9 mouse cellular contexts compared by ENCODE assay signal in genomic region chr17:23791079-23791357, GRCm38 (mm10). TPM values are rescaled to one million over a fixed set of nuclear protein-coding genes. Genes with fewer than 3 reads are reported as not detected.
DNase-seq lines count a peak whose midpoint lies in the region; ATAC-seq and TF ChIP-seq lines count a peak whose summit lies in the region.
"Had no signal": no experiment of that assay in that cellular context is flagged by ENCODE, and none has a peak within 500 bp of the region (broad histone marks: within the 10 kb centered on the region; RNA-seq: fewer than 3 reads in every experiment).

No protein-coding gene starts in this region.

- TF ChIP-seq POLR2A in heart, adult 2 months (IDR thresholded peaks at IDR 0.05; ENCODE audit: insufficient read depth, low read depth, low read length), result no peak

- no peak for TF ChIP-seq CTCF in heart, adult 2 months (IDR thresholded peaks at IDR 0.05)

- H3K4me1 ChIP-seq in heart, adult 2 months (ENCODE audit: control insufficient read depth, insufficient read depth, low read length), result peaks cover 6% of the 10 kb centered on the region

- H3K4me3 ChIP-seq in heart, adult 2 months, result no peak overlapping the region; the same call in 1 of the 2 replicates
- peak overlapping the region; percentile 33 for H3K4me3 ChIP-seq in macrophage (ENCODE audit: inconsistent target)

- TF ChIP-seq EP300 in heart, adult 2 months (IDR thresholded peaks at IDR 0.05; ENCODE audit: insufficient read depth, low read depth, low read length), result no peak

- H3K36me3 ChIP-seq in heart, adult 2 months (ENCODE audit: control insufficient read depth, insufficient read depth, low read length), result no peaks in the 10 kb centered on the region
- no peaks in the 10 kb centered on the region for H3K36me3 ChIP-seq in macrophage (ENCODE audit: inconsistent target)

- DNase-seq in heart, adult 2 months, result no peak
- DNase-seq in heart, adult 11 months, result no peak
- DNase-seq in adrenal gland, postnatal 14 days, result no peak
- DNase-seq in gastrocnemius, postnatal 10 days, result no peak
- DNase-seq in kidney, postnatal 10 days, result no peak

- intact Hi-C loops in heart, adult 2 months (cut with DNase I), result no loop called here

- ATAC-seq in CD4-positive, CD25-positive, alpha-beta regulatory T cell, adult 4 months, result peak; percentile 60
- 0 out of 2 replicates have a peak, but pooled peaks have one; percentile 8 for ATAC-seq in granulocyte monocyte progenitor cell, adult 5-6 weeks (replicated peaks; ENCODE audit: poor library complexity, severe bottlenecking)

- 34% methylated on average over 2 of the region's 2 CpGs for WGBS in heart, adult 2 months
- WGBS in macrophage (ENCODE audit: missing documents), result 7% methylated on average over 2 of the region's 2 CpGs

- H3K27me3 ChIP-seq in heart, adult 2 months (ENCODE audit: control insufficient read depth, insufficient read depth, low read length), result no peaks in the 10 kb centered on the region
- H3K27me3 ChIP-seq: CH12.LX had no signal

- H3K79me2 ChIP-seq in heart, adult 2 months (replicated peaks; ENCODE audit: control insufficient read depth, insufficient read depth, low read length), result no peaks in the 10 kb centered on the region
- H3K79me2 ChIP-seq in macrophage (ENCODE audit: inconsistent target), result no peaks in the 10 kb centered on the region

- no peak overlapping the region; the same call in 1 of the 2 replicates for H3K27ac ChIP-seq in heart, adult 2 months
- H3K27ac ChIP-seq in macrophage, result no peak overlapping the region

- H3K9ac ChIP-seq in heart, adult 2 months (ENCODE audit: low read depth, low read length), result peak overlapping the region; percentile 83; the same call in 1 of the 2 replicates

RNA-seq across cellular contexts. Expression of gene Srrm2, which starts 0.7 kb away (rescaled TPM):
- 100 to 1,000 TPM; 157 to 161 TPM for total RNA-seq in heart, adult 2 months (2021)
- 318 and 320 TPM in 2 replicates for polyA plus RNA-seq in heart, adult 2 months (2012; rRNA removed)
- 100 to 1,000 TPM; 289 to 316 TPM for polyA plus RNA-seq in CD4-positive, CD25-positive, alpha-beta regulatory T cell, adult 4 months (2017; shearing (Covaris generic))
- 563 and 623 TPM in 2 replicates for total RNA-seq in granulocyte monocyte progenitor cell, adult 5-6 weeks (2014; fragmentation: Nextera tagmentation)
- total RNA-seq in granulocyte monocyte progenitor cell, adult 5-6 weeks (2017), result 126 TPM in 2 replicates
- 1,000 to 10,000 TPM; 1,122 to 2,103 (median 1,620) TPM for total RNA-seq in macrophage (2018; cell fraction: chromatin; rRNA removed)
- 100 to 1,000 TPM; 110 to 223 (median 170) TPM for total RNA-seq in macrophage (2018; cell fraction: cytosol; rRNA removed)
- total RNA-seq in macrophage (2018; cell fraction: nucleus; rRNA removed), result 1,000 to 10,000 TPM in 3 of 26 experiments, 100 to 1,000 TPM in 23; 508 to 1,461 (median 732) TPM
- polyA plus RNA-seq in macrophage (2018), result 101 to 166 TPM (median 130 TPM) in 3 replicates
- total RNA-seq in adrenal gland, postnatal 14 days (2021), result 515 and 599 TPM in 2 replicates
- 100 to 1,000 TPM; 177 to 255 TPM for total RNA-seq in gastrocnemius, postnatal 10 days (2021)

RNA-seq across cellular contexts. Expression of gene Flywch2, which starts 5.1 kb away (rescaled TPM):
- under 1 TPM; 0.27 to 0.50 TPM for total RNA-seq in heart, adult 2 months (2021)
- 1.3 and 1.5 TPM in 2 replicates for polyA plus RNA-seq in heart, adult 2 months (2012; rRNA removed)
- polyA plus RNA-seq in CD4-positive, CD25-positive, alpha-beta regulatory T cell, adult 4 months (2017; shearing (Covaris generic)), result 1 to 10 TPM; 3.4 to 3.5 TPM
- total RNA-seq in granulocyte monocyte progenitor cell, adult 5-6 weeks (2014; fragmentation: Nextera tagmentation), result 0.80 and 7.2 TPM in 2 replicates
- 0.30 TPM in 1 of 2 replicates, not detected in the other for total RNA-seq in granulocyte monocyte progenitor cell, adult 5-6 weeks (2017)
- total RNA-seq in macrophage (2018; cell fraction: chromatin; rRNA removed), result not detected
- total RNA-seq in macrophage (2018; cell fraction: cytosol; rRNA removed), result 1 to 10 TPM in 13 of 26 experiments, under 1 TPM in 12, not detected in 1; 0.25 to 2.4 (median 1.1) TPM
- 1 to 10 TPM in 4 of 26 experiments, not detected in 22; 1.2 to 1.6 (median 1.3) TPM for total RNA-seq in macrophage (2018; cell fraction: nucleus; rRNA removed)
- polyA plus RNA-seq in macrophage (2018), result 0.43 to 1.8 TPM in 2 of 3 replicates, not detected in the other
- total RNA-seq in adrenal gland, postnatal 14 days (2021), result 6.5 and 9.8 TPM in 2 replicates
- total RNA-seq in gastrocnemius, postnatal 10 days (2021), result 1 to 10 TPM; 3.4 to 3.8 TPM
- total RNA-seq: CH12.LX had no signal

RNA-seq across cellular contexts. Expression of gene Flywch1, which starts 19.6 kb away (rescaled TPM):
- total RNA-seq in heart, adult 2 months (2021), result 10 to 100 TPM; 39.4 to 40.1 TPM
- polyA plus RNA-seq in heart, adult 2 months (2012; rRNA removed), result 25.9 and 33.4 TPM in 2 replicates
- 10 to 100 TPM; 15.1 to 21.4 TPM for polyA plus RNA-seq in CD4-positive, CD25-positive, alpha-beta regulatory T cell, adult 4 months (2017; shearing (Covaris generic))
- total RNA-seq in granulocyte monocyte progenitor cell, adult 5-6 weeks (2014; fragmentation: Nextera tagmentation), result 10.3 and 17.5 TPM in 2 replicates
- 15.2 and 22.4 TPM in 2 replicates for total RNA-seq in granulocyte monocyte progenitor cell, adult 5-6 weeks (2017)
- 10 to 100 TPM in 22 of 26 experiments, 1 to 10 TPM in 4; 6.0 to 36.5 (median 22.8) TPM for total RNA-seq in macrophage (2018; cell fraction: chromatin; rRNA removed)
- total RNA-seq in macrophage (2018; cell fraction: cytosol; rRNA removed), result 10 to 100 TPM; 14.2 to 36.9 (median 23.3) TPM
- 10 to 100 TPM in 24 of 26 experiments, 1 to 10 TPM in 2; 6.4 to 41.8 (median 26.3) TPM for total RNA-seq in macrophage (2018; cell fraction: nucleus; rRNA removed)
- 15.5 to 20.8 TPM (median 19.7 TPM) in 3 replicates for polyA plus RNA-seq in macrophage (2018)
- total RNA-seq in adrenal gland, postnatal 14 days (2021), result 44.4 and 46.4 TPM in 2 replicates
- 10 to 100 TPM; 39.0 to 39.5 TPM for total RNA-seq in gastrocnemius, postnatal 10 days (2021)

RNA-seq across cellular contexts. Expression of gene Elob, which starts 37.9 kb away (rescaled TPM):
- 100 to 1,000 TPM; 325 to 371 TPM for total RNA-seq in heart, adult 2 months (2021)
- polyA plus RNA-seq in heart, adult 2 months (2012; rRNA removed), result 384 and 511 TPM in 2 replicates
- 100 to 1,000 TPM; 600 to 664 TPM for polyA plus RNA-seq in CD4-positive, CD25-positive, alpha-beta regulatory T cell, adult 4 months (2017; shearing (Covaris generic))
- 318 and 455 TPM in 2 replicates for total RNA-seq in granulocyte monocyte progenitor cell, adult 5-6 weeks (2014; fragmentation: Nextera tagmentation)
- 124 and 129 TPM in 2 replicates for total RNA-seq in granulocyte monocyte progenitor cell, adult 5-6 weeks (2017)
- 10 to 100 TPM in 21 of 26 experiments, 1 to 10 TPM in 5; 4.0 to 76.4 (median 21.7) TPM for total RNA-seq in macrophage (2018; cell fraction: chromatin; rRNA removed)
- 100 to 1,000 TPM; 251 to 388 (median 301) TPM for total RNA-seq in macrophage (2018; cell fraction: cytosol; rRNA removed)
- total RNA-seq in macrophage (2018; cell fraction: nucleus; rRNA removed), result 10 to 100 TPM; 20.3 to 73.8 (median 44.1) TPM
- 177 to 422 TPM (median 330 TPM) in 3 replicates for polyA plus RNA-seq in macrophage (2018)
- total RNA-seq in adrenal gland, postnatal 14 days (2021), result 376 and 380 TPM in 2 replicates
- total RNA-seq in gastrocnemius, postnatal 10 days (2021), result 100 to 1,000 TPM; 364 to 374 TPM

RNA-seq across cellular contexts. Expression of gene Prss33, which starts 44.8 kb away (rescaled TPM):
- not detected for total RNA-seq in heart, adult 2 months (2021)
- not detected in 2 replicates for polyA plus RNA-seq in heart, adult 2 months (2012; rRNA removed)
- not detected for polyA plus RNA-seq in CD4-positive, CD25-positive, alpha-beta regulatory T cell, adult 4 months (2017; shearing (Covaris generic))
- not detected in 2 replicates for total RNA-seq in granulocyte monocyte progenitor cell, adult 5-6 weeks (2014; fragmentation: Nextera tagmentation)
- total RNA-seq in granulocyte monocyte progenitor cell, adult 5-6 weeks (2017), result not detected in 2 replicates
- total RNA-seq in macrophage (2018; cell fraction: chromatin; rRNA removed), result not detected
- not detected for total RNA-seq in macrophage (2018; cell fraction: cytosol; rRNA removed)
- not detected for total RNA-seq in macrophage (2018; cell fraction: nucleus; rRNA removed)
- not detected in 3 replicates for polyA plus RNA-seq in macrophage (2018)
- not detected in 2 replicates for total RNA-seq in adrenal gland, postnatal 14 days (2021)
- total RNA-seq in gastrocnemius, postnatal 10 days (2021), result not detected
- total RNA-seq: CH12.LX had no signal
